ENCODE assay signal across 28 mouse cellular contexts in genomic region chr9:121128934-121129333, GRCm38 (mm10).
"Had no signal": no experiment of that assay in that cellular context is flagged by ENCODE, and none has a peak within 500 bp of the region (broad histone marks: within the 10 kb centered on the region; RNA-seq: fewer than 3 reads in every experiment).

No protein-coding gene starts in this region.

- H3K9me3 ChIP-seq: embryonic facial prominence, embryonic 10.5 days; embryonic facial prominence, embryonic 12.5 days; embryonic facial prominence, embryonic 13.5 days; embryonic facial prominence, embryonic 15.5 days; forebrain, embryonic 10.5 days; forebrain, embryonic 12.5 days; forebrain, embryonic 13.5 days; forebrain, embryonic 15.5 days had no signal

- H3K36me3 ChIP-seq: embryonic facial prominence, embryonic 12.5 days; embryonic facial prominence, embryonic 13.5 days; embryonic facial prominence, embryonic 15.5 days; forebrain, embryonic 10.5 days; forebrain, embryonic 12.5 days; forebrain, embryonic 15.5 days had no signal

- ATAC-seq: forebrain, embryonic 13.5 days; forebrain, embryonic 14.5 days; forebrain, embryonic 15.5 days; forebrain, embryonic 16.5 days; forebrain, postnatal 0 days had no signal

- H3K27me3 ChIP-seq: embryonic facial prominence, embryonic 12.5 days; embryonic facial prominence, embryonic 13.5 days; embryonic facial prominence, embryonic 15.5 days; forebrain, embryonic 12.5 days; forebrain, embryonic 13.5 days; forebrain, embryonic 15.5 days had no signal

- H3K4me3 ChIP-seq: embryonic facial prominence, embryonic 10.5 days; embryonic facial prominence, embryonic 12.5 days; embryonic facial prominence, embryonic 13.5 days; embryonic facial prominence, embryonic 15.5 days; erythroblast, embryonic 14.5 days; forebrain, embryonic 10.5 days; forebrain, embryonic 12.5 days; forebrain, embryonic 13.5 days; forebrain, embryonic 15.5 days; gastrocnemius, adult 2 months had no signal

- H3K4me1 ChIP-seq: embryonic facial prominence, embryonic 12.5 days; embryonic facial prominence, embryonic 13.5 days; embryonic facial prominence, embryonic 15.5 days; forebrain, embryonic 12.5 days had no signal

- H3K27ac ChIP-seq: embryonic facial prominence, embryonic 10.5 days; embryonic facial prominence, embryonic 12.5 days; embryonic facial prominence, embryonic 13.5 days; embryonic facial prominence, embryonic 15.5 days; forebrain, embryonic 10.5 days; forebrain, embryonic 12.5 days; forebrain, embryonic 13.5 days; forebrain, embryonic 15.5 days; gastrocnemius, adult 2 months had no signal

- DNase-seq: cerebellum, adult 18-20 months; cerebellum, adult 2 months; cerebellum, adult 8-10 months; cerebellum, adult 9-10 months; cerebellum, adult 9-11 months; cerebellum, postnatal 10 days; cerebellum, postnatal 14 days; cerebellum, postnatal 25 days; cerebellum, postnatal 36 days; embryo, embryonic 11 days; forebrain, postnatal 0 days; gastrocnemius, adult 2 months; gastrocnemius, postnatal 10 days; gastrocnemius, postnatal 14 days; gastrocnemius, postnatal 25 days; gastrocnemius, postnatal 36 days; heart, adult 11 months had no signal

- H3K9ac ChIP-seq: embryonic facial prominence, embryonic 12.5 days; embryonic facial prominence, embryonic 13.5 days; embryonic facial prominence, embryonic 15.5 days; forebrain, embryonic 12.5 days; forebrain, embryonic 13.5 days; forebrain, embryonic 15.5 days; forebrain, postnatal 0 days had no signal

- H3K4me2 ChIP-seq: embryonic facial prominence, embryonic 12.5 days; embryonic facial prominence, embryonic 13.5 days; embryonic facial prominence, embryonic 15.5 days; forebrain, embryonic 12.5 days; forebrain, embryonic 13.5 days; forebrain, embryonic 15.5 days had no signal
